Comparison of ENCODE assay signal across 15 mouse cellular contexts in the genomic region with DNA sequence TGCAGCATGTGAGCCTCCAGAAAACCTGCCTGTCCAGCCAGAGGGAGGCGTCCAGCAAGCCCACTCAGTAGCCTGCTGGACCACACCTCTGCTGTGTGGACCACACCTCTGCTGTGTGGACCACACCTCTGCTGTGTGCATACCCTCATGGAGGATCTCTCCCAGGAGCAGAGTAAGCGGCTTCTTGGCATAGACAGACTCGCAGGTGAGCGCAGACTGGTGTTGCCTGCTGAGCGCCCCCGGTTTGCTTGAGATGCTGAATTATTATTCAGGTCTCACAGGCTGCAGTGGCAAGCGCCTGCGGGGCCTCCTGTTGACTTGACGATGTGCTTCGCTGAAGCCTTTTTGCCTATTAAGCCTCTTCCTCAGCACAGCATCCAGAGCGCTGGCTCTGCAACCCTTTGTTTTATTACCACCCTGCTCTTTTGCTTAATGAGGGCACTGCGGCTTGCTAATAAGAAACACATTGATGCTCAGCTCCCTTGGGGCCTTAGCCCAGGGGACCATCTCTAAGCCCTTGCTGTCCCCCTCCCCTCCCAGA.
DNase-seq lines count a peak whose midpoint lies in the region; ATAC-seq and TF ChIP-seq lines count a peak whose summit lies in the region.
"Had no signal": no experiment of that assay in that cellular context is flagged by ENCODE, and none has a peak within 500 bp of the region (broad histone marks: within the 10 kb centered on the region; RNA-seq: fewer than 3 reads in every experiment).

No protein-coding gene starts in this region.

- H3K27me3 ChIP-seq in stomach, embryonic 15.5 days (replicated peaks) = no peaks in the 10 kb centered on the region
- no peaks in the 10 kb centered on the region for H3K27me3 ChIP-seq in stomach, postnatal 0 days (ENCODE audit: control insufficient read depth, insufficient read depth, low read length)
- H3K27me3 ChIP-seq in forebrain, postnatal 0 days (ENCODE audit: insufficient read depth, low read length) = no peaks in the 10 kb centered on the region
- H3K27me3 ChIP-seq in midbrain, embryonic 10.5 days (ENCODE audit: low read depth, poor library complexity, severe bottlenecking) = no peaks in the 10 kb centered on the region

- WGBS in stomach, embryonic 15.5 days = 40% methylated on average over 12 of the region's 12 CpGs
- 39% methylated on average over 12 of the region's 12 CpGs for WGBS in stomach, postnatal 0 days
- 8% methylated on average over 12 of the region's 12 CpGs for WGBS in forebrain, postnatal 0 days
- 11% methylated on average over 12 of the region's 12 CpGs for WGBS in midbrain, embryonic 10.5 days

- ATAC-seq in stomach, embryonic 15.5 days (ENCODE audit: insufficient read depth, low FRiP score, low read depth) = 0 out of 2 replicates have a peak, but pooled peaks have one; percentile 39
- no peak for ATAC-seq in stomach, postnatal 0 days (ENCODE audit: low FRiP score, low TSS enrichment)
- peak; percentile 62 for ATAC-seq in forebrain, postnatal 0 days

- DNase-seq in stomach, postnatal 0 days (ENCODE audit: low spot score) = no peak
- peak; percentile 51 for DNase-seq in forebrain, postnatal 0 days
- DNase-seq in midbrain, embryonic 10.5 days (ENCODE audit: low spot score) = no peak
- DNase-seq in cerebellum, adult 11-12 months = no peak
- no peak for DNase-seq in thymus, postnatal 36 days
- DNase-seq in right cerebral cortex, adult 2 months (ENCODE audit: low spot score in 2 of 2) = no peak
- DNase-seq in right cerebral cortex, postnatal 36 days (ENCODE audit: low spot score in 2 of 2) = no peak
- DNase-seq: cerebellum, adult 18-20 months; kidney, adult 9 months; lung, embryonic 14.5 days; right cerebral cortex, postnatal 4 days had no signal

- H3K4me2 ChIP-seq in stomach, embryonic 15.5 days = no peak overlapping the region
- no peak overlapping the region for H3K4me2 ChIP-seq in stomach, postnatal 0 days (replicated peaks; ENCODE audit: low read depth)
- no peak overlapping the region; the same call in 1 of the 2 replicates for H3K4me2 ChIP-seq in forebrain, postnatal 0 days (ENCODE audit: low read depth)
- H3K4me2 ChIP-seq: heart, embryonic 11.5 days; lung, embryonic 14.5 days had no signal

- no peak overlapping the region for H3K9ac ChIP-seq in stomach, embryonic 15.5 days
- H3K9ac ChIP-seq in stomach, postnatal 0 days (ENCODE audit: low read length) = no peak overlapping the region
- no peak overlapping the region for H3K9ac ChIP-seq in forebrain, postnatal 0 days
- H3K9ac ChIP-seq: lung, embryonic 14.5 days had no signal

- no peak overlapping the region for H3K4me3 ChIP-seq in stomach, embryonic 15.5 days (replicated peaks)
- H3K4me3 ChIP-seq in stomach, postnatal 0 days (ENCODE audit: low read depth, low read length) = no peak overlapping the region
- H3K4me3 ChIP-seq in forebrain, postnatal 0 days (ENCODE audit: low read depth, low read length) = no peak overlapping the region
- H3K4me3 ChIP-seq in midbrain, embryonic 10.5 days = no peak overlapping the region
- H3K4me3 ChIP-seq: erythroblast, embryonic 14.5 days; left cerebral cortex, adult 2 months had no signal

- no peaks in the 10 kb centered on the region for H3K9me3 ChIP-seq in stomach, embryonic 15.5 days
- no peaks in the 10 kb centered on the region for H3K9me3 ChIP-seq in stomach, postnatal 0 days (ENCODE audit: control insufficient read depth, low read length)
- no peaks in the 10 kb centered on the region for H3K9me3 ChIP-seq in forebrain, postnatal 0 days (ENCODE audit: low read length)
- no peaks in the 10 kb centered on the region for H3K9me3 ChIP-seq in midbrain, embryonic 10.5 days (replicated peaks)

- TF ChIP-seq EP300 in stomach, postnatal 0 days (optimal IDR thresholded peaks at IDR 0.05) = no peak

- no peak overlapping the region for H3K27ac ChIP-seq in stomach, embryonic 15.5 days
- H3K27ac ChIP-seq in stomach, postnatal 0 days (replicated peaks) = no peak overlapping the region
- H3K27ac ChIP-seq in forebrain, postnatal 0 days (ENCODE audit: low read depth, low read length) = no peak overlapping the region
- H3K27ac ChIP-seq in midbrain, embryonic 10.5 days (replicated peaks) = peak overlapping the region; percentile 56
- H3K27ac ChIP-seq: left cerebral cortex, adult 2 months had no signal

- no peak for TF ChIP-seq CTCF in stomach, postnatal 0 days (IDR thresholded peaks at IDR 0.05; ENCODE audit: low read depth)
- TF ChIP-seq CTCF in forebrain, postnatal 0 days (IDR thresholded peaks at IDR 0.05; ENCODE audit: low read depth) = no peak

- no peaks in the 10 kb centered on the region for H3K4me1 ChIP-seq in stomach, embryonic 15.5 days
- no peaks in the 10 kb centered on the region for H3K4me1 ChIP-seq in stomach, postnatal 0 days (replicated peaks; ENCODE audit: control insufficient read depth, insufficient read depth)
- peaks cover 11% of the 10 kb centered on the region; the same call in 1 of the 2 replicates for H3K4me1 ChIP-seq in forebrain, postnatal 0 days (ENCODE audit: insufficient read depth)
- H3K4me1 ChIP-seq in midbrain, embryonic 10.5 days = peaks cover 18% of the 10 kb centered on the region

- H3K36me3 ChIP-seq in stomach, embryonic 15.5 days = no peaks in the 10 kb centered on the region
- H3K36me3 ChIP-seq in stomach, postnatal 0 days (ENCODE audit: control insufficient read depth, insufficient read depth, low read length) = no peaks in the 10 kb centered on the region
- H3K36me3 ChIP-seq in forebrain, postnatal 0 days (ENCODE audit: insufficient read depth) = no peaks in the 10 kb centered on the region
- H3K36me3 ChIP-seq in midbrain, embryonic 10.5 days = no peaks in the 10 kb centered on the region
